Mouse (Mus musculus) midbrain, postnatal 0 days (tissue): ENCODE data around the gene A2ml1. TPM values are rescaled to one million over a fixed set of nuclear protein-coding genes. Genes with fewer than 3 reads are reported as not detected.

Experiments
- ATAC-seq: fragments of 200-750 bp; cut with Nextera tagmentation; 2 replicates; pipeline ENCODE4 v1.8.0; 2017; ENCODE audit warnings: moderate number of reproducible peaks, mild to moderate bottlenecking, moderate TSS enrichment, moderate library complexity; ENCODE audit not compliant: low FRiP score
- DNase-seq: peaks from one replicate; pipeline ENCODE4 v3.0.0-alpha.2; 2015; ENCODE audit warnings: low spot score
- H3K27ac ChIP-seq: fragments of 300-500 bp; sonication (generic); 2 replicates; pipeline ENCODE4 v1.5.1; 2014; ENCODE audit warnings: low read depth, mild to moderate bottlenecking, low read length, mixed read lengths
- H3K27me3 ChIP-seq: fragments of 300-500 bp; sonication (generic); 2 replicates; pipeline ENCODE4 v1.6.1; 2014; ENCODE audit warnings: low read length, control low read depth, mixed read lengths; ENCODE audit not compliant: insufficient read depth
- H3K36me3 ChIP-seq: fragments of 300-500 bp; sonication (generic); 2 replicates; pipeline ENCODE4 v1.6.1; 2014; ENCODE audit warnings: low read length, control low read depth, mixed read lengths; ENCODE audit not compliant: insufficient read depth
- H3K4me1 ChIP-seq: fragments of 300-500 bp; sonication (generic); 2 replicates; pipeline ENCODE4 v1.6.1; 2014; ENCODE audit warnings: mild to moderate bottlenecking, control low read depth, antibody characterized with exemption, low read length, mixed read lengths; ENCODE audit not compliant: insufficient read depth
- H3K4me2 ChIP-seq: fragments of 300-500 bp; sonication (generic); 2 replicates; pipeline ENCODE4 v1.6.1; 2014; ENCODE audit warnings: low read depth, mild to moderate bottlenecking, low read length, mixed read lengths; ENCODE audit not compliant: poor library complexity, severe bottlenecking
- H3K4me3 ChIP-seq: fragments of 300-500 bp; sonication (generic); 2 replicates; pipeline ENCODE4 v1.5.1; 2014; ENCODE audit warnings: low read depth, mild to moderate bottlenecking, low read length, moderate library complexity
- H3K9ac ChIP-seq: fragments of 300-500 bp; sonication (generic); replicated peaks from 2 replicates; pipeline ENCODE4 v1.6.1; 2014; ENCODE audit warnings: mild to moderate bottlenecking, low read length, moderate library complexity, mixed read lengths; ENCODE audit not compliant: poor library complexity, severe bottlenecking
- H3K9me3 ChIP-seq: fragments of 300-500 bp; sonication (generic); 2 replicates; pipeline ENCODE4 v1.6.1; 2016; ENCODE audit warnings: low read length, control low read depth
- CTCF ChIP-seq: IDR thresholded peaks from 2 replicates; pipeline ENCODE4 v1.5.1; 2016; ENCODE audit warnings: antibody characterized with exemption, mild to moderate bottlenecking
- WGBS: fragments of 180-500 bp; shearing (Covaris S2); extraction: QIAGEN DNeasy Blood & Tissue Kit; methylation state at CpG from one replicate; pipeline ENCODE4 v1.1.7; 2014; 5-methylcytosine and 5-hydroxymethylcytosine counted together
- polyA plus RNA-seq: library from polyadenylated mRNA; unstranded; fragments of >200 nt; fragmentation: Nextera tagmentation; extraction: Ambion mirVana; gene quantifications from 2 replicates; pipeline ENCODE4 v1.2.1, GENCODE M21; 2015
- total RNA-seq: library from RNA; depleted of rRNA; stranded (reverse); fragments of >200 nt; gene quantifications from 2 replicates; pipeline ENCODE4 v1.2.3, GENCODE M21; 2014

A2ml1 gene
- total and polyA plus RNA-seq, 2 experiments from 2014 or later = 0.16 to 7.9 TPM

- DNase-seq (no peak), ATAC-seq (no peak)
- 91% methylated on average over 4 of the region's 4 CpGs for WGBS
- Histone ChIP-seq H3K27ac (no peak within 1 kb of the TSS), H3K4me3 (no peak within 1 kb of the TSS), H3K4me2 (no peak within 1 kb of the TSS), H3K9ac (no peak within 1 kb of the TSS), H3K36me3 (no peaks in the 10 kb centered on the region), H3K27me3 (no peaks in the 10 kb centered on the region), H3K4me1 (no peaks in the 10 kb centered on the region), H3K9me3 (no peaks in the 10 kb centered on the region)
- TF ChIP-seq CTCF = no peak
These were observed 54.8 kb downstream of the A2ml1 start, which contains the start of gene Pzp for GRCm38 (mm10) chr6:128526601-128527000. Gene Pzp, minus strand, starts transcription at chr6:128526720.

- no peak overlapping the region for H3K4me3 ChIP-seq
- H3K36me3 ChIP-seq = no peaks in the 10 kb centered on the region
- H3K4me2 ChIP-seq = no peak overlapping the region
- H3K9me3 ChIP-seq = no peaks in the 10 kb centered on the region
- H3K27ac ChIP-seq = no peak overlapping the region
- WGBS = 92% methylated on average over 4 of the region's 4 CpGs
- no peaks in the 10 kb centered on the region for H3K27me3 ChIP-seq
- DNase-seq = no peak
- no peaks in the 10 kb centered on the region for H3K4me1 ChIP-seq
- no peak for TF ChIP-seq CTCF
- no peak for ATAC-seq
- H3K9ac ChIP-seq = no peak overlapping the region
These were observed 55.6 kb downstream of the A2ml1 start for GRCm38 (mm10) chr6:128525801-128526200.

GRCm38 (mm10) chr6:128523360-128523759 lies 58.0 kb downstream of the A2ml1 start:
- TF ChIP-seq CTCF = no peak
- 93% methylated on average over 3 of the region's 3 CpGs for WGBS
- Histone ChIP-seq H3K36me3 (no peaks in the 10 kb centered on the region), H3K27ac (no peak overlapping the region), H3K27me3 (no peaks in the 10 kb centered on the region), H3K4me1 (no peaks in the 10 kb centered on the region), H3K9ac (no peak overlapping the region), H3K4me3 (no peak overlapping the region), H3K9me3 (no peaks in the 10 kb centered on the region), H3K4me2 (no peak overlapping the region)
- ATAC-seq = no peak
- DNase-seq = no peak

- Histone ChIP-seq H3K27ac (no peak overlapping the region), H3K27me3 (no peaks in the 10 kb centered on the region), H3K36me3 (no peaks in the 10 kb centered on the region), H3K9me3 (no peaks in the 10 kb centered on the region), H3K4me1 (no peaks in the 10 kb centered on the region), H3K4me3 (no peak overlapping the region), H3K9ac (no peak overlapping the region), H3K4me2 (no peak overlapping the region)
- DNase-seq (no peak), ATAC-seq (no peak)
- no peak for TF ChIP-seq CTCF
- WGBS = 84% methylated on average over 7 of the region's 7 CpGs
These were observed 62.2 kb downstream of the A2ml1 start for GRCm38 (mm10) chr6:128519159-128519558.

GRCm38 (mm10) chr6:128505676-128506236 lies 75.7 kb downstream of the A2ml1 start:
- ATAC-seq (no peak), DNase-seq (no peak)
- Histone ChIP-seq H3K9me3 (no peaks in the 10 kb centered on the region), H3K27me3 (no peaks in the 10 kb centered on the region), H3K36me3 (no peaks in the 10 kb centered on the region), H3K4me2 (no peak overlapping the region), H3K9ac (no peak overlapping the region), H3K4me3 (no peak overlapping the region), H3K27ac (no peak overlapping the region), H3K4me1 (no peaks in the 10 kb centered on the region)
- 87% methylated on average over 2 of the region's 2 CpGs for WGBS
- TF ChIP-seq CTCF = no peak

GRCm38 (mm10) chr6:128504743-128505142 lies 76.7 kb downstream of the A2ml1 start:
- WGBS = 71% methylated on average over 5 of the region's 5 CpGs
- no peak overlapping the region for H3K4me3 ChIP-seq
- no peaks in the 10 kb centered on the region for H3K27me3 ChIP-seq
- no peaks in the 10 kb centered on the region for H3K36me3 ChIP-seq
- ATAC-seq = no peak
- no peak overlapping the region for H3K4me2 ChIP-seq
- H3K9me3 ChIP-seq = no peaks in the 10 kb centered on the region
- TF ChIP-seq CTCF = no peak
- H3K27ac ChIP-seq = no peak overlapping the region
- no peak overlapping the region for H3K9ac ChIP-seq
- H3K4me1 ChIP-seq = no peaks in the 10 kb centered on the region
- no peak for DNase-seq
